Mouse (Mus musculus) liver, embryonic 14.5 days (tissue): ENCODE data around the gene Tom1l1.

ENCODE experiments used
- CTCF ChIP-seq: IDR thresholded peaks from 2 replicates; pipeline ENCODE4 v1.5.1; 2016; ENCODE audit warnings: antibody characterized with exemption, low read depth, control low read depth
- EP300 ChIP-seq: IDR thresholded peaks from 2 replicates; pipeline ENCODE4 v1.6.1; 2016; ENCODE audit warnings: antibody characterized with exemption, low read depth

GRCm38 (mm10) chr11:90616431-90616830 is 71.7 kb downstream of the Tom1l1 start:
- TF ChIP-seq CTCF (peak; percentile 46; the same call in 1 of the 2 replicates), EP300 (no peak)
